Mouse (Mus musculus): ENCODE measurements around the gene Unc13b.
A peak's percentile ranks its signal among the peaks of the same experiment; 100 is the strongest.

Gene Unc13b

DNA sequence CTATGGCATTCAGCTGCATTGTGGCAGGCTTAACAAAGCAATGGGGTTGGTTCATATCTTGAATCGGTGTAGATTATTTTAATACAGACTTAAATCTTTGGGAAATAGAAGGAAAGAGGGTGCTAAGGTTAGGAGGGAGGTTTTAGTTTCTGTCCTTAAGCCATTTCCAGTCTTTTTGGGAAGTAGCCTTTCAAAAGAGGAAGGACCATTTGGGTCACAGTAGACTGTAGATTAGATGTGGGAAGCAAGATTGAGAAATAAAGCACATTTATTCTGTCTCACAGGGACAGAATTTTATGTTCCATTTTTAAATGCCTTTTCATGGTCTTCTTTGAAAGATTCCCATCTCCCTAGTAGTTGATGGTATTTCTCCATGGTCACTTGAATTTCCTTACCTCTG, 159.2 kb downstream of the Unc13b start:
- no peak for DNase-seq (ENCODE audit: low spot score)

DNA sequence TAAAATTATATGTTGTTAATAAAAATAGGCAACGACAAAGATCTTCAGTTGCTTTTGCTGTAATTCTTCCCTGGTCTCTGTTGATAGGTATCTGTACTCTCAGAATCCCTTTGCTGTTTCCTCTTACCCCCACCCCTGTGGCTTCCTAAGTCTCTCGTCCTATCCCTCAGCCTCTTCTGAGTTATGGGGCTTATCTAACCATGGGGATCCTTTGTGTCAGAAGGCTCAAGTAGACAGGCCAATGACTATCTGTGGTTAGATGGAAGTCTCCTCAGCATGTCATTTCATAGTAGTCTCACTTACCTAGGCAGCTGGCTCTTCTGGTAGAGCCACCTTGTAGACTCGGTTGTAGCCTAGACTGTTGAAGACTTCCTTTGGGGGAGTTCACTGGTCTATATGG, 173.1 kb downstream of the Unc13b start:
- DNase-seq (ENCODE audit: low spot score), result no peak

DNA sequence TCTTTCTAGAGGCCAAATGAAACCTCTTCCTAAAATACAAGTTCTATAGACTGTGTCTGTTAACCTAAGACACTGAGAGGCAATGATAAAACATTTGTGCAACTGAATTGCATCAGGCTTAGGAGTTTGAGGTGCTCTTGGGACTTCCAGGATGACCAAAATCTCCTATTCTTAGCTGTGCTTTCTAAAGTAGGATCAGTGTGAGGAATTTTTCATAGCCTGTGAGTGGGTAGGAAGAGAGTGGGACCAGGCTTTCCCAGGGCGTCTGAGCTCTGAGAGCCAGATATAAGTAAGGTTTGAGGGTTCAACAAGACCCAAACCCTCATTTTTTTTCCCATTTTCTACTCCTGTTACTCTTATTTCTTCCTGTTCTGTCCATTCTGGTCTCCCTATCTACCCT, 174.2 kb downstream of the Unc13b start:
- DNase-seq (ENCODE audit: low spot score), result no peak

DNA sequence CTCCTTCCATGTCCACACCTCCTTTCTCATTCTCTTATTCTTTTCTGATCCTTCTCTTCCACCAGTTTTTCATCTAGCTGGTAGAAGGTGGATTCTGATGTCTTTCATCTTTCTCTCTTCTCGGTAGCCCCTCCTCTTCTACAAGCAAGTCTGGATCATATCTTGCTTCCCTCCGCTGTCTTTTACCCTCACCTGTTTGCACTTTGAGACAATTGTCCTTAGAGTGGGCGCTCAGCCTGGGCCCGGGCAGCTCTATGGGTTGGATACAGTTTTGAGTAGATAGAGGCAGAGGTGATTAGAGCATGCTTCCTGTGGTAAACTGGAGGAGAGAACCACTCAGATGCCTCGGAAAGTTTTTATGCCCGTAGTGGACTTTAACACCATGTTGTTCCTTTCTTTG, 174.7 kb downstream of the Unc13b start:
- no peak for DNase-seq (ENCODE audit: low spot score)

DNA sequence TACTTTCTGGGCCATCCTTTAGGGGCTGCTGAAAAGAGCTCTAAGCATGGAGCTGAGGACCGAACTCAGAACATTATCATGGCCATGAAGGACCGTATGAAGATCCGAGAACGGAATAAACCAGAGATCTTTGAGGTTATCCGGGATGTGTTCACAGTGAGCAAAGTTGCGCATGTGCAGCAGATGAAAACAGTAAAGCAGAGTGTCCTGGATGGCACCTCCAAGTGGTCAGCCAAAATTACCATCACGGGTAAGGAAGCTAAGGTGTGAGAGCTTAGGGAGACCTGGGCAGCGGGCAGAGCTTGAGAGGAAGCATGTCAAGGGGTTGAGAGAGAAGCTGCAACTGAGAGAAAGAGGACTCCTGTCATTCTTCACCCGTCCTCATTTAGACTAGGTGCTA, 178.1 kb downstream of the Unc13b start:
- DNase-seq (ENCODE audit: low spot score), result no peak

DNA sequence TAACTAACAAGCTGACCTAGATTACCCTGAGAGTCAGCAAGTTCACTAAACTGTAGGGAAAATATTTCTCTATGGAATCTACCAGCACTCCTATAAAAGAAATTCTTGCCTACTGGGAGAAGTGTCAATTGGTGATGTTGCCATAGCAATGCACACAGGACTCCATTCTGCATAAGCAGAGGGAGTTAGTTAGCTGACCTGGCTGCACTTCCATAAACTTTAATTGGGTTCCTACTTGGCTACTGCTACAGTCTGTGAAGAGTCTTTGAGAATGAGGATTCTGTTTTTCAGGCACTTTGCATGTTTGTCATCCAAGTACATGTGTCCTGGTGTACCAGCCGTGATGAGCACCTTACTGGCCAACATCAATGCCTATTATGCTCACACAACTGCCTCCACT, 182.0 kb downstream of the Unc13b start:
- DNase-seq (ENCODE audit: low spot score), result no peak

DNA sequence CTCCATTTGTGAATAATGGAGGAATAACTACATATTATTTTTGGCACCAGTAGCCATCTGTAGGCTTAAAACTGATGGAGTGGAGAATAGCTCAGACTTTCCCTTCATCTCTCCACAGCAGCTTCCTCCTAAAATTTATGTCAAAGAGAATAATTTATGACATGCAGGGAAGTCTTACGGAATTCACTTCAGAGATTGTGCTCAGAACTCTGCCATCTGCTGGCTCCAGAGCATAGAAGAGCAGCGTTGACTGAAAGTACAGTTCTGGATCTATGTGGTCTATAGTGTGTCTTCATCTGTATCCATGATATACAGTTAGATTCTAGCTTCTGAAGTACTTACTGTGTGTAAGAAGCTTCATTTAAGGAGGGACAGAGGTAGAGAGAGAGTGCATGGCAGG, 185.3 kb downstream of the Unc13b start:
- no peak for DNase-seq (ENCODE audit: low spot score)

DNA sequence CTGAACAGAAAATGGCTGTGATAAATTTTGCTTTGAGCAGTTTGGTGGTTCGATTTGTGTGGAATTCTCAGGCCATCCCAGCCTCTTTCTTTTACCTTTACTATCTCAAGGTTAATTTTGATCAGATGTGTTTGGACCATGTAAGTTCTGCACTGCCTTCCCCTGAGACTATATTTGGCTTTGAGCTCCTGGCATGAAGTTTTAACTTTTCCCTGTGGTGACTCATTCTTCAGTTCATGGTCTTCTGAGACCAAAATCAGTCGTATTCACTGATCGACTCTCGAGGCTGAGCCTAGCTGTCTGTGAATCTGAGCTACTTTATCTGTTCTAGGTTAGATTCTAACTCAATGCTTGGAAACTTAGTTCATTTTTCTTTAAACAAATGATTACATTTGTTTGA, 187.0 kb downstream of the Unc13b start:
- DNase-seq (ENCODE audit: low spot score), result no peak

DNA sequence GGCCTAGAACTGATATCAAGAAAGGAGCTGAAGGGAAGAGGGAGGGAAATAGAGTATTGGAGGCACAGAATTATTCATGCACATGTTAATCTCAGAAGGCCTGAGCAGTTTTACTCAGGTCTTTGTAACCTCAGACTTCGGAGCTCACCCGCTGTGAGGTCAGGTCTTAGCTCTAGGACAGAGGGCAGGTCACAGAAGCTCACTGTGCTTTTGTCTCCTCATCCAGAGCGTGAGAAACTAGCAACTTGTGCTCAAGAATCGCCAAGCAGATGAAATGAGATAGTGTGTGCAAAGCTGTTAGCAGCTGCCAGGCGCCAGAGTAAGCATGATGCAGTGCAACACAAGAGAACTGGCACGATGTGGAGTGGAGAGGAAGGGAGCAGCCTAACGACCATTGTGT, 189.3 kb downstream of the Unc13b start:
- DNase-seq (ENCODE audit: low spot score), result no peak

DNA sequence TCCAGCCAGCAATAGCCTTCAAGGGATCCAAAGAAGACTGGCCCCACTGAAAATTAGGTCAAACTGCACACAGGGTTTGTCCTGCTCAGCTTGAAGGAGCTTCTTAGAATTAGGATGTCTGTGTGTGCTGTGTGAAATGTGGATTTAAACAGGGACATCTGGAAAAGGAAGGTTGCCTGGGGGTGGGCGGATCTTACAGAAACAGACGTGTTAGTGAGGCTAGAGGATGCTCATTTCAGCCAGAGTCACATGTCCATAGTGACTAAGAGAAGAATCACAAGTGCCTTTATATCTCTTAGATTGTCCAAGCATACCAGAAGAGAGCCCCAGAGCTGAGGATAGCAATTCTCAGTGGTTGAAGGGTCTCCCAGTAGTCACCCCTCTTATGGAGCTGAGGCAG, 190.2 kb downstream of the Unc13b start:
- no peak for DNase-seq (ENCODE audit: low spot score)

DNA sequence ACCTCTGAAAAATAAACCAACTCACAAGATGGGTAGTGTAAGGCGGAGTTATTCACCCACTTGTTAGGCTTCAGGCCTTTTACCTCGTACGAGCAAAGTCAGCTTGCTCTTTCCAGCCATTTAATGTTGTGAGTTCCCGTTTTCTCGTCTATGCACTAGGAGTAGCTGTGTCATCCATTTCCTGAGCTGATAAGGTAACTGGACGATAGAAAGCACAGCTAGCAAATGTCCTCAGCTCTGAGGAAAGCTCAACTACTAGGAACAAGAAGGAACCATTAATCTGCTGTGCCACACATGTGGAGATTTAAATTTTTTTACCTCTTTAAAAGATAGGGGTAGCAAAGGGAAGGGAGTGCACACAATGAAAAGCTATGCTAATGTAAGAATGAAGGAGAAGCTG, 192.5 kb downstream of the Unc13b start:
- DNase-seq (ENCODE audit: low spot score), result no peak

DNA sequence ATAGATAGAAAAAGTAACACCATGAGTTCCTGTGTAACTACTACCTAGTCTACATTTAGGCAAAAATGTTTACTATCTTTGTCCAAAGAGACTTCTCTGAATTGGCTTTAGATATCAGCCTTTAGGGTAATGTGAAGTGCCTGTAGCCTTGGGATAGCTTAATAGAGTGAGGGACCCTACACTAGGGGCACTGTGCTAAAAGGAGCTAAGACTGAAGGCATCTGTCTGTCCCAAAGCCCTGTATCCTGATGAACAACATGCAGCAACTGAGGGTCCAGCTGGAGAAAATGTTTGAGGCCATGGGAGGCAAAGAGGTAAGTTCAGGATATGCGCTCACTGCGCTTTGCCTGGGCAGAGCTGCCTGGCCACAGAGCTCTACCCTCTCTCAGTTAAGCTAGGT, 198.3 kb downstream of the Unc13b start:
- DNase-seq (ENCODE audit: low spot score), result no peak

DNA sequence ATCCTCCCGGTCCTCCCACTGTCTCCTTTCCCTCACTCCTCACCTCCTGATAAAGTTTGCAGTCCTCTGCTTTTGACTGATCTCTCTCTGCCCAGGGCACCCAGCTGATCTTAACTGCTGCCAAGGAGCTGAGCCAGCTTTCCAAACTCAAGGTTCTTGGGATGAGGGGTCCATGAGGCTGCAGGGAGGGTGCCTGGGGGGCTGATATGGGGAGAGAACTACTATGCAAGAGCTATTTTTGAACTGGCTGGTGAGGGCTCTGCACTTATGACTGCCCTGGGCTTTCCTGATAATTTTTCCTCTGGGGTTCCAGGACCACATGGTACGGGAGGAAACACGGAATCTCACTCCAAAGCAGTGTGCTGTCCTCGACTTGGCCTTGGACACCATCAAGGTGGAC, 199.8 kb downstream of the Unc13b start:
- no peak for DNase-seq (ENCODE audit: low spot score)

DNA sequence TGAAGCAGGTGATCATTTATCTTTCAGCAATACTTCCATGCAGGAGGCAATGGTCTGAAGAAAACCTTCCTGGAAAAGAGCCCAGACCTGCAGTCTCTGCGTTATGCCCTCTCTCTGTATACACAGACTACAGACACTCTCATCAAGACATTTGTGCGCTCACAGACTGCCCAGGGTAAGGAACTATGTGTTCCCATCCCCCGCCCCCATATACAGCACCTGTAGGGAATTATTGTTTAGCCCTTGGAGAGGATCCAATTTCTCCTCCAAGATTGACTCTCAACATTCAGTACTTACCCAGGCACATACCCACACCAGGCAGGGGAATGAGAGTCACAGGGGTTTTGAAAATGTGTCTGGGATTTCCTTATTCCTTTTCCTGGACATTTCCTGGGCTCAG, 200.7 kb downstream of the Unc13b start:
- no peak for DNase-seq (ENCODE audit: low spot score)

DNA sequence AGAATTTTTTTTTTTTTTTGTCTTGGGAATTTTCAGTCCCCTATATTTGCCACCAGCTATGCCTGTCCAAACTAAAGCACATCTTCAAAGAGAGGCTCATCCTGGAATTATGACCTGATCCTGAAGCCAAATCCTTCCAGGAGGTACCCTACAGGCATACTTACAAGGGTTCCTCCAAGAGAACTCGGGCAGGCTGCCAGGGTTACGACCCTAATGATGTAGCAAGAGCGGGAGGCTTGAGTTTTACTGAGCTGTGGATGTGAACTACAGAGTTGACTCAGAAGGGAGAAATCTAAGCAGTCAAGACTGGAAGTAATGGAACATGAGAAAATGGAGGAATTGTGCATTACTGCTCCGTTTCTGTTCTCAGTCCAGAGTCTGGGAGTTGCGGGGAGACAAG, 201.3 kb downstream of the Unc13b start:
- no peak for DNase-seq (ENCODE audit: low spot score)

DNA sequence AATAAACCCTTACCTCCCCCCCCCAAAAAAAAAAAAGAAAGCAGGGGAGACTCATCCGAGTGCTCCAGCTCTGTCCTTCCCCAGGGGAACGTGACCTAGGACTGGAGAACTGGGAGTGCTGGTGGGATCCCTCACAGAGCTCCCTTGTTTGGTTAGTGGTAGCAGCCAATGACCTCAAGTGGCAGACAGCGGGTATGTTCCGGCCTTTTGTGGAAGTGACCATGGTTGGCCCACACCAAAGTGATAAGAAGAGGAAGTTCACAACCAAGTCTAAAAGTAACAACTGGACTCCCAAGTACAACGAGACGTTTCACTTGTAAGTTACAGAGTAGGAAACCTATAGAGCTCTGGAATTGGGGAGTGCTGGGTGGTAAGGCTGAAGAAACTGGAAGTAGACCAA, 204.1 kb downstream of the Unc13b start:
- no peak for DNase-seq (ENCODE audit: low spot score)

DNA sequence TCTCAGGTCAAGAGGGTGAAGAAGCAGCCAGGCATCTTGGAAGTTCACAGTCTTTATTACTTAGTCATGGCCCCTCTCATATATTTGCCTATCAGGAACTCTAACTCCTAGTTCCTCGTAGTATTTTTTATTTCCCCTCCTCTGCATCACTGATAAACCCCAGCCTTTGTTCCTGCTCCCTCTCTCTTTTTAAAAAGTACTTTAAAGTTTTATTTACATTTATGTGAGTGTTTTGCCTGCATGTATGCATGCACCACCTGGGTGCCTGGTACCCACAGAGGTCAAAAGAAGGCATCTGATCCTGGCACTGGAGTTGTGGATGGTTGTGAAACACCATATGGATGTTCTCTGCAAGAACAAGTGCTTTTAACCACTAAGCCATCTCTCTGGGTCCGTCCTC, 207.4 kb downstream of the Unc13b start:
- DNase-seq (ENCODE audit: low spot score), result no peak

DNA sequence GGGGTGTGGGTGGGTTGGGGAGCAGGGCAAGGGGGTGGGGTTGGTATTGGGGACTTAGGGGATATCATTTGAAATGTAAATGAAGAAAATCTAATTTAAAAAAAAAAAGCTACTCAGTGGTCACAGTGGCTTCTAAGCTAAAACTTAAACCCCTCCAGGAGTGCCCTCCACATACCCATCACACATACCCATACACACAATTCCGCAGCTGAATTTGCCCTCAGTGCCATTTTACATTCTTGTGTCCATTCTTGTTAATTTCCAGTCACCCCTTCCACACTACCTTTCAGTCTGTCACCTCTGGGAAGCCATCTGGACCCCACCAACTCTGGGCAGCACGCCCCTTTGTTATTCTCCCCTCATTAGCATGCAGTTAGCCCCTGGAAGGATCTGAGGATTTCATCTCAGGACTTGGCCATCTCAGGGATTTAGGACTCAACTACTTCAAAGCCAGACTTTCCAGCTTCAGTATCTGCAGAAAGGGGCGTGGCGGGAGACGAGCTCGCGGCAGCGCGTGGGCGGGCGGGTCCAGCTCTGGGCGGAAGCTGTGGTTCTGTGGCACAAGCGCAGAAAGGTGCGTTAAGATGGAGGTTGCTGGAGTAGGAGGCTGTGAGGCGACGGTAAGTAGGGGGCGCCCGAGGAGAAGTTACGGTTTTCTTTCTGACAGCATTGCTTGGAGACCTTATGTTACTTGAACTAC, 208.0 kb downstream of the Unc13b start, which contains the start of gene Atp8b5:
TSS of gene Atp8b5 (plus strand) at position 537 of the 700 bp plus-strand sequence.
- peak; percentile 17 for DNase-seq (ENCODE audit: low spot score)

DNA sequence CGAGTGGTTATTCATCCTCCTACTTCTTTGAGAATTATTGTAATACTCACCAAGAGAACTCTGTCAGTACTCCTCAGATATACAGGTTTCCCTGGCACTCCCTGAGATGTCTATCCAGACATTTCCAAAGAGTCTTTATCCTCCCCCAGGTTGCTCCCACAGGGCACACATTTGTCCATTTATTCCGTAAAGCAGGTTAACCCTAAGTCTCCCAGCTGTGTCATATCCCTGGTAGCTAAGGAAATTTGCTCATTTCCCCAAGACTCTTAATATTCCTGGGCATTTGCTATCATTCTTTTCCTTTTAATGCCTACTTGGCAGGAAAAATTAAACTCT, 208.5 kb downstream of the Unc13b start:
- no peak for DNase-seq (ENCODE audit: low spot score)

DNA sequence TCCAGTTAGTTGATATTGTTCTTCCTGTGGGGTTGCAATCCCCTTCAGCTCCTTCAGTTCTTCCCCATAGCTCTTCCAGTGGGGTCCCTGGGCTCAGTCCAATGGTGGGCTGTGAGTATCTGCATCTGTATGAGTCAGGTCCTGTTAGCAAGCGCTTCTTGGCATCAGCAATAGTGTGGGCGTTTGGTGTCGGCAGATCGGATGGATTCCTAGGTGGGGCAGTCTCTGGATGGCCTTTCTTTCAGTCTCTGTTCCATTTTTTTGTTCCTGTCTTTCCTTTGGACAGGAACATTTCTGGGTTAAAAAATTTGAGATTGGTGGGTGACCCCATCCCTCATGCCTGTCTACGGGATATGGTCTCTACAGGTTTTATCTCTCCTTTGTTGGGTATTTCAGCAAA, 226.7 kb downstream of the Unc13b start:
- DNase-seq (ENCODE audit: low spot score), result no peak

DNA sequence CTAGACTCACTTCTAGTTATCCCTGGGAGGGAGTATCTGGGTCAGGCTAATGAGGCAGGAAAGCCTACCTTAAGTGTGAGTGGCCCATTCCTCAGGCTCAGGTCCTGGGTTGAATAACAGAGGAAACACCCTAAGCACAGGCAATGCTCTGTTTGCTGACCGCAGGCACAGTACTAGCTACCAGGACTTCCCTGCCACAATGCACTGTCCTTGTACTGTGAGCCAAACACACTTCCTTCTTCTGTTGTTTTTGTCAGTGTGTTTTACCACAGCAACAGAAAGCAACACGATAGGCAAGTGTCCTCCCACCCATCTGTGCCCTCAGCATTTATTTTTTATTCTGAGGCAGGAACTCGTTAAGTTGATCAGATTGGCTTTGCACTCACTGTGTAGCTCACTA, 228.6 kb downstream of the Unc13b start:
- DNase-seq (ENCODE audit: low spot score), result no peak

DNA sequence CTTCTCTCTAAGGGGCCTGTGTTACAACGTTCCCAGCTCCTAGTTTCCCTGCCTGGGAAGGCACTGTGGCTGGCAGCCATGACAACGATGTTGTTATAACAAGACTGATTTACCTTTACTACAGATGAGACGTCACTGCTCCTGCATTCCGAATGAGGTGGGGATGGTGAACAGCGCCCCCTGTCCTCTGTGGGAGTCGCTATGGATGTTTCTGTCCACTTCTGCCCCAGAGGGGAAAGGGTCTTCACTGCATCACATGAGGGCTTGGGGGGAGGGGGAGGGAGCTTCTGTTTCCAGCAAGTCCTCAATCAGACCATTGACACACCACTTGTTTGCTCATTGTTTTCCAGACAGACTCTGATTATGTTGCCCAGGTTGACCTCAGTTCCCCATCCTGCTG, 235.2 kb downstream of the Unc13b start:
- DNase-seq (ENCODE audit: low spot score), result no peak

DNA sequence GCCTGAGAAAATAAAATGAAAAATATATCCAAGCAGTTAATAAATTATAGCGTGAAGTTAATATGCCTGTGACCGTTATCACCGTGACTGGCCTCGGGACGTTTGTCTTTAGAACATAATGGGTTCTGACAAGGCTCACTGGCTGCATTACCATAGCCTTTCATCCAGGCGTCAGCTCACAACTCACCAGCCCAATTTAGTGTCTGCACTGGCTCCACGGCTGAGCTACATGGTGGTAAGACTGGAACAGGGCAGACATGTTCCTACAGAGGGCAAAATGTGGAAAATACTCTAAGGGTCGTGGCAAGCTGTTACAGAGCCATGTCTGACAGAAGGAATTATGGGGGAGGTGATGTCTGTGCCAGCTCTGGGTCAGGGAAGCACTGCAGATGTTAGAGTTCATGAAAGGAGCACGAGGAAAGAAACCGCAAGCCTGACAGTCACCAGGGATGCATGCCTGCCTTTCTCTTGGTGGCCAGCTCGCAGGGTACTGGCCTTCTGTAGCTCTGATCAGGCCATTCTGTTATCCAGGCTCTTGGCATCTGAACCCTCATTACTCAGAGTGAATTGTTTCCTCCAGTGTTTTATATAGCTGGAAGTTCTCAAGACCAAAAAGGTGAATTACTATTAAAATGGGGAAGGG, 251.1 kb downstream of the Unc13b start:
- DNase-seq (ENCODE audit: low spot score), result no peak
